Mouse (Mus musculus) CH12.LX (cell line): ENCODE measurements at regions not wholly inside any gene's neighbourhood (a gene's known extent, or its start where the extent isn't known, plus 50 kb on each side); places are given as distances from the start of the nearest gene placed in this dataset.

ENCODE experiments used
- DNase-seq: peaks from one replicate; pipeline ENCODE4 v3.0.0-alpha.2; 2013; ENCODE audit errors: extremely low read depth
- H3K27ac ChIP-seq: 2 replicates; pipeline ENCODE4 v1.5.1; 2012; ENCODE audit warnings: low read depth, mild to moderate bottlenecking, control low read depth, moderate library complexity; ENCODE audit not compliant: insufficient read depth
- H3K27me3 ChIP-seq: replicated peaks from 2 replicates; pipeline ENCODE3; 2012; ENCODE audit warnings: inconsistent platforms
- H3K36me3 ChIP-seq, 2 experiments: replicated peaks in 1 of 2; 2 replicates each; pipeline versions ENCODE3 to v1.6.1; 2012; ENCODE audit warnings: inconsistent platforms in 1 of 2, low read length in 1 of 2, mild to moderate bottlenecking in 1 of 2, mixed read lengths in 1 of 2, moderate library complexity in 1 of 2; ENCODE audit not compliant: control insufficient read depth in 1 of 2, insufficient read depth in 1 of 2
- H3K4me1 ChIP-seq, 2 experiments: 2 replicates each; pipeline ENCODE4 v1.6.1; 2012; ENCODE audit warnings: inconsistent platforms in 1 of 2, moderate library complexity in 1 of 2; ENCODE audit not compliant: insufficient read depth in 2 of 2, control insufficient read depth in 1 of 2
- H3K4me2 ChIP-seq: 2 replicates; pipeline ENCODE4 v1.6.1; 2012; ENCODE audit warnings: low read depth, mild to moderate bottlenecking, control low read depth; ENCODE audit not compliant: poor library complexity, insufficient read depth, severe bottlenecking
- H3K4me3 ChIP-seq, 3 experiments: fragments of 150-350 bp in 1 of 3; sonication (generic) in 1 of 3; replicated peaks in 1 of 3; 2 replicates each; pipeline versions ENCODE3 to v1.5.1; 2011 to 2012; ENCODE audit warnings: low read depth in 2 of 3, low read length in 2 of 3, mild to moderate bottlenecking in 2 of 3, moderate library complexity in 2 of 3, control low read depth in 1 of 3, improper control_type of control experiment in 1 of 3, inconsistent platforms in 1 of 3, mixed read lengths in 1 of 3; ENCODE audit not compliant: poor library complexity in 1 of 3
- H3K79me2 ChIP-seq: replicated peaks from 2 replicates; pipeline ENCODE4 v1.6.1; 2012; ENCODE audit warnings: mild to moderate bottlenecking, moderate library complexity; ENCODE audit not compliant: control insufficient read depth, poor library complexity, insufficient read depth, severe bottlenecking; ENCODE audit errors: extremely low read depth
- H3K9ac ChIP-seq: 2 replicates; pipeline ENCODE4 v1.6.1; 2012; ENCODE audit warnings: low read depth, mild to moderate bottlenecking, control low read depth, moderate library complexity; ENCODE audit not compliant: insufficient read depth
- H3K9me3 ChIP-seq: replicated peaks from 2 replicates; pipeline ENCODE3; 2012; ENCODE audit warnings: low read length, inconsistent platforms, mixed read lengths
- CHD1 ChIP-seq: IDR thresholded peaks from 2 replicates; pipeline ENCODE4 v1.6.1; 2012; ENCODE audit warnings: low read depth, low read length, improper control_type of control experiment, inconsistent platforms
- CHD2 ChIP-seq: IDR thresholded peaks from 2 replicates; pipeline ENCODE4 v1.6.1; 2011; ENCODE audit warnings: low read length, improper control_type of control experiment
- CTCF ChIP-seq, 2 experiments: IDR thresholded peaks in 1 of 2; conservative IDR thresholded peaks in 1 of 2; 2 replicates each; pipeline ENCODE4 v1.5.1; 2011 to 2012; ENCODE audit warnings: low read depth in 2 of 2, low read length in 2 of 2, improper control_type of control experiment in 1 of 2, inconsistent platforms in 1 of 2, mild to moderate bottlenecking in 1 of 2, moderate library complexity in 1 of 2
- E2F4 ChIP-seq: IDR thresholded peaks from 2 replicates; pipeline ENCODE4 v1.6.1; 2011; ENCODE audit warnings: low read depth, low read length, improper control_type of control experiment; ENCODE audit not compliant: insufficient replicate concordance
- ELF1 ChIP-seq: IDR thresholded peaks from 2 replicates; pipeline ENCODE4 v1.6.1; 2014; ENCODE audit warnings: low read depth, mild to moderate bottlenecking, inconsistent platforms, low read length, improper control_type of control experiment
- EP300 ChIP-seq: IDR thresholded peaks from 2 replicates; pipeline ENCODE4 v1.6.1; 2011; ENCODE audit warnings: low read length, improper control_type of control experiment
- GABPA ChIP-seq: IDR thresholded peaks from 2 replicates; pipeline ENCODE4 v1.6.1; 2012; ENCODE audit warnings: low read depth, low read length, improper control_type of control experiment, inconsistent platforms; ENCODE audit not compliant: insufficient replicate concordance
- HCFC1 ChIP-seq: IDR thresholded peaks from 2 replicates; pipeline ENCODE4 v1.6.1; 2012; ENCODE audit warnings: low read depth, mild to moderate bottlenecking, inconsistent platforms, low read length, improper control_type of control experiment
- IRF4 ChIP-seq: IDR thresholded peaks from 2 replicates; pipeline ENCODE4 v1.6.1; 2014; ENCODE audit warnings: low read depth, mild to moderate bottlenecking, inconsistent platforms, low read length, improper control_type of control experiment
- JUN ChIP-seq: IDR thresholded peaks from 2 replicates; pipeline ENCODE4 v1.6.1; 2011; ENCODE audit warnings: low read depth, mild to moderate bottlenecking, low read length, improper control_type of control experiment, moderate library complexity; ENCODE audit not compliant: insufficient read depth
- JUND ChIP-seq: conservative IDR thresholded peaks from 2 replicates; pipeline ENCODE4 v1.6.1; 2011; ENCODE audit warnings: low read depth, low read length, improper control_type of control experiment
- KAT2A ChIP-seq: IDR thresholded peaks from 2 replicates; pipeline ENCODE4 v1.6.1; 2012; ENCODE audit warnings: low read length, improper control_type of control experiment, inconsistent platforms; ENCODE audit not compliant: insufficient replicate concordance
- MAFK ChIP-seq: IDR thresholded peaks from 2 replicates; pipeline ENCODE4 v1.6.1; 2011; ENCODE audit warnings: low read length, improper control_type of control experiment; ENCODE audit not compliant: insufficient replicate concordance
- MAX ChIP-seq: IDR thresholded peaks from 2 replicates; pipeline ENCODE4 v1.6.1; 2011; ENCODE audit warnings: low read length, improper control_type of control experiment
- MAZ ChIP-seq: IDR thresholded peaks from 2 replicates; pipeline ENCODE4 v1.6.1; 2012; ENCODE audit warnings: low read depth, mild to moderate bottlenecking, inconsistent platforms, low read length, improper control_type of control experiment, moderate library complexity
- MEF2A ChIP-seq: IDR thresholded peaks from 2 replicates; pipeline ENCODE4 v1.6.1; 2014; ENCODE audit warnings: low read depth, mild to moderate bottlenecking, inconsistent platforms, low read length, improper control_type of control experiment, borderline replicate concordance
- MXI1 ChIP-seq: IDR thresholded peaks from 2 replicates; pipeline ENCODE4 v1.6.1; 2011; ENCODE audit warnings: mild to moderate bottlenecking, low read depth, low read length, improper control_type of control experiment
- MYC ChIP-seq: IDR thresholded peaks from 2 replicates; pipeline ENCODE4 v1.6.1; 2011; ENCODE audit warnings: low read depth, mild to moderate bottlenecking, improper control_type of control experiment, low read length
- NELFE ChIP-seq: IDR thresholded peaks from 2 replicates; pipeline ENCODE4 v1.6.1; 2011; ENCODE audit warnings: low read depth, low read length, improper control_type of control experiment
- NRF1 ChIP-seq: IDR thresholded peaks from 2 replicates; pipeline ENCODE4 v1.6.1; 2014; ENCODE audit warnings: low read depth, mild to moderate bottlenecking, inconsistent platforms, low read length, improper control_type of control experiment, moderate library complexity
- POLR2A ChIP-seq: IDR thresholded peaks from 2 replicates; pipeline ENCODE4 v1.6.1; 2011; ENCODE audit warnings: low read depth, mild to moderate bottlenecking, improper control_type of control experiment, low read length
- POLR2AphosphoS2 ChIP-seq: IDR thresholded peaks from 2 replicates; pipeline ENCODE4 v1.6.1; 2011; ENCODE audit warnings: low read depth, low read length, improper control_type of control experiment
- RAD21 ChIP-seq: IDR thresholded peaks from 2 replicates; pipeline ENCODE4 v1.6.1; 2011; ENCODE audit warnings: low read depth, mild to moderate bottlenecking, low read length, improper control_type of control experiment, moderate library complexity
- RCOR1 ChIP-seq: conservative IDR thresholded peaks from 2 replicates; pipeline ENCODE4 v1.6.1; 2012; ENCODE audit warnings: low read depth, mild to moderate bottlenecking, inconsistent platforms, low read length, improper control_type of control experiment
- SMC3 ChIP-seq: IDR thresholded peaks from 2 replicates; pipeline ENCODE4 v1.6.1; 2011; ENCODE audit warnings: low read depth, low read length, improper control_type of control experiment
- TBP ChIP-seq: conservative IDR thresholded peaks from 2 replicates; pipeline ENCODE4 v1.6.1; 2011; ENCODE audit warnings: low read depth, low read length, improper control_type of control experiment
- TCF12 ChIP-seq: IDR thresholded peaks from 2 replicates; pipeline ENCODE4 v1.6.1; 2014; ENCODE audit warnings: low read depth, mild to moderate bottlenecking, inconsistent platforms, low read length, improper control_type of control experiment
- UBTF ChIP-seq: IDR thresholded peaks from 2 replicates; pipeline ENCODE4 v1.6.1; 2012; ENCODE audit warnings: low read depth, mild to moderate bottlenecking, inconsistent platforms, low read length, improper control_type of control experiment, moderate library complexity
- USF1 ChIP-seq: IDR thresholded peaks from 2 replicates; pipeline ENCODE4 v1.6.1; 2014; ENCODE audit warnings: low read depth, mild to moderate bottlenecking, inconsistent platforms, low read length, improper control_type of control experiment
- USF2 ChIP-seq: conservative IDR thresholded peaks from 2 replicates; pipeline ENCODE4 v1.6.1; 2011; ENCODE audit warnings: low read depth, low read length, improper control_type of control experiment
- ZC3H11A ChIP-seq: IDR thresholded peaks from 2 replicates; pipeline ENCODE4 v1.6.1; 2012; ENCODE audit warnings: low read depth, mild to moderate bottlenecking, inconsistent platforms, low read length, improper control_type of control experiment
- ZKSCAN1 ChIP-seq: IDR thresholded peaks from 2 replicates; pipeline ENCODE4 v1.6.1; 2012; ENCODE audit warnings: low read depth, inconsistent platforms, low read length, improper control_type of control experiment, borderline replicate concordance
- ZMIZ1 ChIP-seq: IDR thresholded peaks from 2 replicates; pipeline ENCODE4 v1.6.1; 2012; ENCODE audit warnings: low read depth, mild to moderate bottlenecking, inconsistent platforms, low read length, improper control_type of control experiment
- ZNF384 ChIP-seq: IDR thresholded peaks from 2 replicates; pipeline ENCODE4 v1.6.1; 2012; ENCODE audit warnings: low read depth, low read length, improper control_type of control experiment, inconsistent platforms
- dilution Hi-C: fragments of 300-500 bp; cut with MboI; formaldehyde crosslinking; loops from 2 replicates; pipeline ENCODE4 v1.14.3; 2020; ENCODE audit warnings: low sequenced_read_pairs; ENCODE audit not compliant: extremely low pct_unique_long_range_greater_than_20kb, extremely low pct_ligation_motif_present
- in situ Hi-C: fragments of 300-500 bp; cut with MboI; formaldehyde crosslinking; loops from 3 replicates; pipeline ENCODE4 v1.14.3; 2019; ENCODE audit warnings: low sequenced_read_pairs, low pct_ligation_motif_present, low pct_unique_long_range_greater_than_20kb, mixed read lengths

GRCm38 (mm10) chr19:33053199-33053867 lies 296.0 kb downstream of the Pten start (continued):
- TF ChIP-seq ZMIZ1: no peak
- TF ChIP-seq EP300: peak; percentile 60
- TF ChIP-seq MAX: peak; percentile 59; the same call in 1 of the 2 replicates
- no peak for TF ChIP-seq KAT2A
- no peak for TF ChIP-seq CHD1
- no peak for TF ChIP-seq USF2
- TF ChIP-seq RAD21: no peak; the same call in none of the 2 replicates
- no peak for TF ChIP-seq ELF1
- TF ChIP-seq ZC3H11A: no peak
- no peak for TF ChIP-seq UBTF
- TF ChIP-seq ZKSCAN1: no peak
- no peak for TF ChIP-seq NRF1
- no peak for TF ChIP-seq JUN

DNA sequence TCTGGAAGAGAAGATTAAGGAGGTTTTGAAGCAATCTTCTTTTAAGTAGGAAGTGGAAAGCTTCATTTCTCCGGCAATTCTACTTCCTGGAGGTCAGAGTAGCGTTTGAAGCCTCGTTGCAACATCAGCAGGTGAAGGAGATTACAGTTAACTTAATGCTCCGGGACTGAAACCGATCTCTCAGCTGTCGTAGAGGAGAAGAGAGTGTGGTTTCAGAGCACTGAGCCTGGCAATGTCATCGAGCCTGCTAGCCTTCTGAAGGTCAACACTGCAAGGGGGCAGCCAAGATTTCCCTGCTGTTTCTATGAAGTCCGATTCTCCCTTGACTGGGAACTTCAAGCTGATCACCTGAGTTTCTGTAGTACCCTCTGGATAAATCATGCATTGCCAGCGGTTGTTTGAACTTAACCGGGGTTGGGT lies 299.1 kb downstream of the Pten start:
- Histone ChIP-seq H3K4me1 (peaks cover 2 to 24% of the 10 kb centered on the region in 2 experiments; a peak in 3 of 4 replicates), H3K4me2 (peak overlapping the region; percentile 65), H3K9me3 (no peaks in the 10 kb centered on the region), H3K79me2 (no peaks in the 10 kb centered on the region), H3K4me3 (no peak overlapping the region), H3K9ac (peak overlapping the region; percentile 23), H3K36me3 (no peaks in the 10 kb centered on the region), H3K27me3 (no peaks in the 10 kb centered on the region), H3K27ac (0 out of 2 replicates have a peak overlapping the region, but pooled peaks have one; percentile 4)
- dilution Hi-C loops: no loop called here
- DNase-seq: no peak
- in situ Hi-C loops: no loop called here
- 0 out of 2 replicates have a peak, but pooled peaks have one; percentile 43 for TF ChIP-seq TCF12
- no peak for TF ChIP-seq MAFK
- TF ChIP-seq KAT2A: no peak
- TF ChIP-seq E2F4: no peak
- no peak for TF ChIP-seq USF1
- no peak for TF ChIP-seq RCOR1
- no peak for TF ChIP-seq MAZ
- TF ChIP-seq MXI1: no peak
- TF ChIP-seq ZC3H11A: no peak
- TF ChIP-seq MYC: no peak
- TF ChIP-seq ZNF384: no peak
- TF ChIP-seq USF2: no peak
- TF ChIP-seq CHD1: no peak
- no peak for TF ChIP-seq JUND
- TF ChIP-seq MEF2A: no peak
- no peak for TF ChIP-seq JUN
- TF ChIP-seq NRF1: no peak
- no peak for TF ChIP-seq GABPA
- TF ChIP-seq EP300: 0 out of 2 replicates have a peak, but pooled peaks have one; percentile 30
- no peak for TF ChIP-seq IRF4
- TF ChIP-seq ELF1: peak; percentile 64
- TF ChIP-seq SMC3: no peak; the same call in 1 of the 2 replicates
- no peak for TF ChIP-seq TBP
- no peak for TF ChIP-seq ZMIZ1
- no peak for TF ChIP-seq ZKSCAN1
- no peak for TF ChIP-seq POLR2AphosphoS2
- peak; percentile 73; the same call in 1 of the 2 replicates for TF ChIP-seq MAX
- TF ChIP-seq RAD21: no peak
- TF ChIP-seq HCFC1: 0 out of 2 replicates have a peak, but pooled peaks have one; percentile 37
- no peak for TF ChIP-seq CHD2
- no peak for TF ChIP-seq NELFE
- no peak for TF ChIP-seq CTCF (conservative IDR thresholded peaks at IDR 0.05 in 1 of 2, IDR thresholded peaks at IDR 0.05 in 1 of 2; ENCODE audit: low read depth in 2 of 2, low read length in 2 of 2)
- TF ChIP-seq POLR2A: no peak
